Mouse (Mus musculus) kidney, postnatal 14 days (tissue): ENCODE results near the gene Tbx4.

Experiments used
- DNase-seq: peaks from one replicate; pipeline ENCODE4 v3.0.0; 2022; ENCODE audit warnings: mixed read lengths

The Tbx4 gene

DNA sequence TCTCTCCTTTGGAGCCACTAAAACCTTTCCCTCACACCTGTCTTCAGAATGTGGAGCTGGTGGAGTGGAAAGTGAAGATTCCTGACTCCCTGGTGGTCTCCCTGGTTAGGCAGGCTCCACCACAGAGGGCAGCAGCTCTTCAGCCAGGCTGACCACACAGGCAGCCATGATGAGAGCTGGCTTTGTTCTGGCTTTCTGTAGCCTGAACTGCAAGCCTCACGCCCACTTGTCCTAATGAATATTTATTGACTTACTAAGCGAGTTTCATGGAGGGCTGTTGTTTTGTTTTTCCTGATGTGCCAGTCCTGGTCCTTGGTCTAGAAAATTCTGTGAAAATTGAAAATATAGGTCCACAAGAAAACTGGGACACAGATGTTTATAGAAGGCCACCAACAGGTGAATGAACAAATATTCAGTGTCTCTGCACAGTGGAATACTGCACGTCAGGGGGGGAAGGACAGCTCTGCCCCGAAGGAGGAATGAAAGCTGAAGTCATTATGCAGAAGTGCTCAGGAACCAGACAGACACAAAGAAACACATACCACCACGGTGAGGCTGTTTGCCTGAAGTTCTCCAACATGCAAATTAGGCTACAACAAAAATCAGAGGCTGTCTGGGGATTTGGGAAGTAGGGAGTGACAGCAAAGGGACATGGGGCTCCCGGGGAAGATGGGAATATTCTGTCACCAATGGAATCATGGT is 28.1 kb upstream of the Tbx4 start:
- no peak for DNase-seq

DNA sequence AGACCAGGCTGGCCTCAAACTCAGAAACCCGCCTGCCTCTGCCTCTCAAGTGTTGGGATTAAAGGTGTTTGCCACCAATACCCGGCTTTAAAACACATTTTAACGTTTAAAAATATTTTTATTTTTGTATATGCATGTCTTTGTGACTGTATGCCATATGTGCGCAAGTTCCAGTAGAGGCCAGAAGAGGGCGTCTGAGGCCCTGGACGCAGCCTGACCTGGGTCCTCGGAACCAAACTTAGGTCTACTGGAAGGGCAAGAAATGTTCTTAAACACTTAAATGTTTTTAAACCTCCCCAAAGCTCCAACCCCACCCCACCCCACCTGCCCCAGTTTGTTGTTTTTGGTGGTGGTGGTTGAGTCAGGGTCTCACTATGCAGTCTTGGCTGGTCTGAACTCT is 21.9 kb upstream of the Tbx4 start:
- DNase-seq: no peak

- no peak for DNase-seq
Observed at GRCm38 (mm10) chr11:85876059-85876788, 10.0 kb upstream of the Tbx4 start.

- DNase-seq: no peak
Observed at GRCm38 (mm10) chr11:85884498-85884897, 1.7 kb upstream of the Tbx4 start.

DNA sequence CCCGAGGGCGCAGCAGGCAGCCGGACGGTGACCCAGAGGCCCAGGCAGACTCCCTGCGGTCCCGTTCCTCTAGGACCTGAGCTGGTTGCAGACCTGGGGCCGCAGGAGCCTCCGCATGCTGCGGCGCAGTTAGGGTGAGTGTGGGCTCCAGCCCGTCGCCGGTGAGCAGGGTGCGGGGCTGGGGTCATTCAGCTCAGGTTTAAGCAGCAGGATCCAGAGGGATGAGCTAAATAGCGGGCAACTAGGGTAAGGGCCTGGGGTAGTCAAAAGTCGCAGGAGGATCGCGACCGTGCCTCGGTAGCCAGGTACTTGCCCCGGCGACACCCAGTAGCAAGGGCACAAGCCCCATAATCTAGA is 185 bp downstream of the Tbx4 start:
- no peak for DNase-seq

DNA sequence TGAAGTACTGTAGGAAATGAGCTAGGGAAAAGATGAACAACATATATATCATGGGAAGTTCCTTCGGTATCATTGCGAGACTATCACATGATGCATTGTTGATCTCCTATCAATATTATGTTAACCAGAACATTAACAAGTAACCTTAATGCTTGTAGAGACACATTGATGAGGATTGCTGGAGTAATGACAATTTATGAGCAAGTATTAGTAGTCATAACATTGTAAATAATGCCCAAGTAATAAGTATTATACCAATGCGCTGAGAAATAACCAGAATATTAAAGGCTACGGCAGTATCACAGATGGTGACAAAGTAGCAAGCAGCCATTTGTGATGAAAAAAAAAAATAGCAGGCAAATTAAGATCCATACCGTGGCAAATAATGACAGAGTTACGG is 1.1 kb downstream of the Tbx4 start:
- no peak for DNase-seq

- no peak for DNase-seq
Observed at GRCm38 (mm10) chr11:85887801-85888450, 1.7 kb downstream of the Tbx4 start.

DNA sequence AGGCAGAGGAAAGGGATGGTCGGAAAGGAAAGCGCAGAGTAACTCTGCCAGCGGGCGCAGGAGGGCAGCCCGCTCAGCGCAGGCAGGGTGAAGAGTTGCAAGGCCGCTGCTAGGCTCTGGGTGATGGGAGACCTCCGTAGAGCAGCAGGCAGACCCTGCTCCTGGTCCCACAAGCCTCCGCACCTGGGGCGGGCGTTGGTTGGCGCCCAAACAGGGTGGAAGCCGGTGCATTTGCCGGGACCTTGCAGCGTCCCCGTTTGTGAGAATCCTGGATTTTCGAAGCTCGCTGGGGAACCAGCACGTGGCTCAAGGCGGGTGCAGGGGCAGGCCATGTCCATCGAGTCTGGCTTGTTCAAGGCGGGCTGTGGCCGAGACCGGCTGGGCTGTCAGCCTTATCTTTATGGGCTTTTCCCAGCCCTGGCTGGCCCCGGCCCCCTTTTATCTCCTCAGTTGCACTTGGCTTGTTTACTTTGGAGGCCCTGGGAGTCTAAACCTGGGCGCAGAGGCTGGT is 2.3 kb downstream of the Tbx4 start:
- no peak for DNase-seq

GRCm38 (mm10) chr11:85889056-85889729 is 3.0 kb downstream of the Tbx4 start:
- DNase-seq: no peak

DNA sequence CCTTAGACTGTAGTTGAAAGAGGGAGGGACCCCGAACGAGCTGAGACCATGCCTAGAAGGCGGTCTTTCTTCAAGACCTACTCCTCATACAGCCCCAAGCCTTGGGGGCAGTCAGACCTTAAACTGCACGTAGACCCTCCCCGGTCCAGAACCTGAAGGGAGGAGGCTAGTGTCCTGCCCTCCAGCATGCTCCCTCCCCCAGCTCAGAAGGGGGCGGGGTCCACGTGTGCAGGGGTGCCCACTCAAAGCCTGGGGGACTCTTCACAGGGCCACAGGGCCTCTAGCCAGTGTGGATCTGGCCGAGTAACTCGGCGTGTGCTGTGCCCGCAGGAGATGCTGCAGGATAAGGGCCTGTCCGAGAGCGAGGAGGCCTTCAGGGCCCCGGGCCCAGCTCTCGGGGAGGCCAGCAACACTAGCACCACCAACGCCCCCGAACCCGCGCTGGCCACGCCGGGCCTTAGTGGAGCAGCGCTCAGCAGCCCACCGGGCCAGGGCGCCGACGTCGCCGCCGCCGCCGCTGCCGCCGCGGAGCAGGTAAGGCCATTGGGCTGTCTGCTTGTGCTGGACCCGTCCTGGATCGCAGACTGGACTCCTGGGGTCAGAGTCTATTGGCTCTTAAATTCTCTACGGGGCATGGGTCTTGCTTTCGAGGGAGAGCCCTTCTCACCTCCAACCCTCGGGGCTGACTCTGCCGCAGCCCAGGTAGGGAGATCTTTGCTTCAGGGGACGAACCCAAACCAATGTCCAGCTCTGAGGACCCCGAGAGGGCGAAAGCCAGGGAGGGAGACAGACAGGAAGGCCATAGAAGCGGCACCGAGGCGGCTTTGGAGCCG is 3.7 kb downstream of the Tbx4 start:
- no peak for DNase-seq

GRCm38 (mm10) chr11:85890563-85890845 is 4.3 kb downstream of the Tbx4 start:
- DNase-seq: no peak

GRCm38 (mm10) chr11:85891010-85891691 is 4.9 kb downstream of the Tbx4 start:
- DNase-seq: no peak

DNA sequence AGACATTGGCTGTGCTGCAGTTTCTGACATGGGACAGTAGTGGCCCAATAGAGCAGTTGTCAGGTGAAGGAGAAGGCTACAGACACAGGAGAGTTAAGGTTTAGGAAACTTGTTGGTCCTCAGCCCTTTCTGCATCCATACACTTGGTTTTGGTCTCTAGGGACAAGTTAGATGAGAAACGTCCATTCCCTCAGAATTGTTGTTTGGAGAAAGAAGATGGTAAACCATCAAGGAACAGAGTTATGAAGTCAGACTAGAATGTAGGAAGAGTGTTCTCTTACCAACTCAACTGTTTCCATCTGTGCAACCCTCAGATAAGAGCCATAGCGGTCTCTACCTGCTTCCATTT is 5.4 kb downstream of the Tbx4 start:
- no peak for DNase-seq

- no peak for DNase-seq
Observed at GRCm38 (mm10) chr11:85892771-85893170, 6.5 kb downstream of the Tbx4 start.

DNA sequence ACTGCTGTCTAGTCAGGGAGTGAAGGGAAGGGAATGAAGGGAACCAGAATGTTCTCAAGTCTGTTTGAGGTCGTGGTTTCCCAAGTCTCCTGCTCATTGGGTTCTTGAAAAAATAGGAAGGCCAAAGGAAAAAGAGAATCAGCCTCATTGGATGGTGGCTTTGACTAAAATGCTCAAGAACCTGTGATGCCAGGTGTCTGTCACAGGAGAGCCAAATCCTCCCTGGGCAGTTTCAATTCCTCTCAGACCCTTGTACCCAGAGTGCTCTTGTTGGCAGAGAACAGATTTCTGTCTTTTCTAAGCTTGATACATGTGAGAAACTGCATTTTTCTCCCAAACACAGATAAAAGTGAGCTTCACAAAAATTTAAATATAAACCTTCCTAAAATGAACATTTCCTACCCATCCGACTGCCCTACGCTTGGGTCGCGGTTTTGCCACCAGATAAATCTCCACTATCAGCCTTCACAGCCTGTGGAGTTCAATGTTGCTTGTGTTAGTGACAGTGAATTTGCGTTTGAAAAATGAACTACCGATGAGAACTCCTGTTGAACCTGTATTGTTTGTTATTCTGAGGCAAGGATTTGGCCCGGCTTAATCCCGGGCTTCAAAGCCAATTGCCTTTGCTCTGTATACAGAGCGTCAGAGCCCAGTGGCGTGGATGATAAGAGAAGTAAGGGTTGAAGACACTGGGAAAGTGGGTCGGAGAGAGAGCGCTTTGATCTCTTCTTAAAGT is 7.3 kb downstream of the Tbx4 start:
- DNase-seq: no peak

- no peak for DNase-seq
Observed at GRCm38 (mm10) chr11:85894136-85894530, 7.9 kb downstream of the Tbx4 start.

GRCm38 (mm10) chr11:85894731-85895545 is 8.7 kb downstream of the Tbx4 start:
- DNase-seq: peak; percentile 37

DNA sequence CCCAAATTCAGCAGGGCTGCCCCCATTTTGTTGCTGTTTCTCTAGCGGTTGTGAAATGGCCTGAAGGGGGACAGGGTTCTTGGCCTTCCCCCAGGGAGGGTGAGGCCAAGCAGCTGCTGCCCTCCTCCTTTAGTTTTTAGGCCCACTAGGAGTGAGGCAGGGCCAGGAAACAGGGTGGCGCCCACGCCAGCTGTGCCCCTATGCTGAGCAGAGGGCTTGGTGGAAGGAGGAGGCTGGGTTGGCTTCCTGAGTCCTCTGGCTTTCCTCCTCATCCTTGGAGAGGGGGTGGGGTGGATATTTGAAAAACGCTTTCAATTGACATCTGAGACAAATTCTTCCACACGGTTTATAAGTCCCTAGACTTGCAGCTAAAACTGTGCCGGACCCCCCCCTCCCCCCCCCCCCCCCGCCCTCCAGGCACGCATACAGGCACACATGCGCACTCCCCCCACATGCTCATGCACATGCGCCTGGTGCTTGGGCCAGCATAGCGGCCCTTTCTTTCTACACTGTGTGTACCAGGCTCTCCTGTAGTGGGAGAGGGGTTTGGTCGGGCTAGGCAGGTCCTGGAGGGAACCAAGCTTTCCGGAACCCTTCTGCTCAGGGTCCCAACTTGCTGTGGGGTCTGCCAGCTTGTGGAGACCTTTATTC is 10.2 kb downstream of the Tbx4 start:
- no peak for DNase-seq

GRCm38 (mm10) chr11:85900291-85900690 is 14.1 kb downstream of the Tbx4 start:
- DNase-seq: no peak

GRCm38 (mm10) chr11:85909514-85909913 is 23.3 kb downstream of the Tbx4 start:
- DNase-seq: no peak
